Mouse (Mus musculus) lung, postnatal 0 days (tissue): ENCODE results near the gene Wfikkn2.

Experiments used
- CTCF ChIP-seq: IDR thresholded peaks from 2 replicates; pipeline ENCODE4 v1.5.1; 2016; ENCODE audit warnings: antibody characterized with exemption, mild to moderate bottlenecking
- EP300 ChIP-seq: IDR thresholded peaks from 2 replicates; pipeline ENCODE4 v1.6.1; 2016; ENCODE audit warnings: antibody characterized with exemption, mild to moderate bottlenecking, control low read depth

DNA sequence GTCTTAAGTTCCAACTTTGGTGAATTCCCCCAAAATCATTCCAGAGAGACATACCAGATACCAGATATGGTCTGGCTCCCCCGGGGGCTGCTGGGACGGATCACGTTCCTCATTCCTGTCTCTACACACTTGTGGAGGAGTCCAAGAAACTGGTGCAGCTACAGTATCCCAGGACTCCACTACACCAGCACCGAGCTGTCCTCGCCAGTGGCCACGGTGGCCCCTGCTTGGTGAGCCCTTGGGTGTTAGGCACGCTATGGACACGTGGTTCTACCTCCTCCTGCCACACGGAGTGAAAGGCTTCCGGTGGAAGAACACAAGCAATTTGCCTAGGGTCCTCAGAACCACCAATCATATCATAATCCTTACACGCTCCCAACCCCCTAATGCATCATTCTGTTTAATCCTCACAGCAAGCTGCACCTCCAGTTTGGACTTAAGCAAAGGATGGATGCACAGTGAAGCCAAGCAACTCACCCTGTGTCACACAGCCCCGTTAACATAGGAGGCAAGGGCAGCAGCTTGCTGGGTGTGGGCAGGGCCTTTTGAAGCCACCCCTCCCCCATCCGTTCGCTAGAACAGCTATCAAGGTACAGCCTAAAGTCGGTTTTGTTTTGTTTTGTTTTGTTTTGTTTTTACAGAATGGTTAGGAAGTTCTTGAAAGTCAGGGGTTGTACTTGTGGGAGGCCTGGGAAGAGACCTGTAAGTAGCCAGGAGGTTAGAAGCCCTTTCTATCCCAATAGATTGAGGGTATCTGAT lies 2.2 kb downstream of the Wfikkn2 start:
- TF ChIP-seq CTCF, result no peak
- TF ChIP-seq EP300, result no peak
